Mouse (Mus musculus): ENCODE measurements around the gene Tex33. TPM values are rescaled to one million over a fixed set of nuclear protein-coding genes. Genes with fewer than 3 reads are reported as not detected.

Gene Tex33
- polyA plus RNA-seq, 1 experiment from 2014 or later, result not detected

DNA sequence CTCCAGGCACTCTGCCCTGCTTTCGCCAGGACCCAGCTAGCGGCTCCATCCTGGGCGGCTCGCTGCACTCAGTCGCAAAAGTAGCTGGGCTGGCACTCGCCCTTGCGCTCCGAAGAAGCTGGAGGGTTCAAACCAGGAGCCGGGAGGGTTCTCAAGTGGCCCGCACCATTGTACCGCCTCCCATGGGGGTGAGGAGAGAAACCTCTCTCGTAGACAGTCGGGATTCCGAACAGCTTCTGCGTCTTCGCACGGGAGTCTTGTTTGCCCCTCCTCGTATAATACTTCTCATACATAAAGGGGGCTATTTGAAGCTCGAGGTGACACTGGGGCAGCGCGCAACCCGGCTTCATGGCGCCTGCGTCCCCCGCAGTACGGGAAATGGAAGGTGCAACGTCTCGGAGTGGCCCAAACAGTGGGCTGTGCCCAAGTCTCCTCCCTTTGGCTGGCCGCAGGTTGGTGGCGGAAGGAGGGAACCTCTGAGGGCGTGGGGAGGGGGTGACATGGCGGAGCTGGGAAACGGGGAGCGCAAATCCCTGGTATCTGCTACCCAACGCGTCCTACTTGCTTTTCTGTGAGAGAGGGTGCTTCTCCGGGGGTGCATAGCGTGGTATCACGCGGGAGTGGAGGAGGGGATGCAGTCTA lies 10.7 kb upstream of the Tex33 start, which contains the start of gene Mpst:
Gene Mpst (plus strand): TSS at position 124 of the 642 bp plus-strand sequence.
- WGBS, result under 1% methylated on average over 40 of the region's 40 CpGs
- peak within 1 kb of the TSS; percentile 63 for H3K4me2 ChIP-seq (ENCODE audit: low read depth, low read length)
- H3K9me3 ChIP-seq (replicated peaks; ENCODE audit: control insufficient read depth, low read length), result no peaks in the 10 kb centered on the region
- peak; percentile 81 for ATAC-seq (replicated peaks; ENCODE audit: extremely low read depth, insufficient read depth, low FRiP score)
- H3K36me3 ChIP-seq (ENCODE audit: control insufficient read depth, insufficient read depth), result no peaks in the 10 kb centered on the region
- peaks cover 26% of the 10 kb centered on the region for H3K27me3 ChIP-seq (ENCODE audit: control insufficient read depth, insufficient read depth, low read length)
- peak within 1 kb of the TSS; percentile 67 for H3K4me3 ChIP-seq (ENCODE audit: low read length)
- peaks cover 42% of the 10 kb centered on the region for H3K4me1 ChIP-seq (ENCODE audit: control insufficient read depth, insufficient read depth, low read length)
- H3K9ac ChIP-seq (ENCODE audit: low read length), result peak within 1 kb of the TSS; percentile 88
- H3K27ac ChIP-seq (ENCODE audit: low read length), result peak within 1 kb of the TSS; percentile 87

DNA sequence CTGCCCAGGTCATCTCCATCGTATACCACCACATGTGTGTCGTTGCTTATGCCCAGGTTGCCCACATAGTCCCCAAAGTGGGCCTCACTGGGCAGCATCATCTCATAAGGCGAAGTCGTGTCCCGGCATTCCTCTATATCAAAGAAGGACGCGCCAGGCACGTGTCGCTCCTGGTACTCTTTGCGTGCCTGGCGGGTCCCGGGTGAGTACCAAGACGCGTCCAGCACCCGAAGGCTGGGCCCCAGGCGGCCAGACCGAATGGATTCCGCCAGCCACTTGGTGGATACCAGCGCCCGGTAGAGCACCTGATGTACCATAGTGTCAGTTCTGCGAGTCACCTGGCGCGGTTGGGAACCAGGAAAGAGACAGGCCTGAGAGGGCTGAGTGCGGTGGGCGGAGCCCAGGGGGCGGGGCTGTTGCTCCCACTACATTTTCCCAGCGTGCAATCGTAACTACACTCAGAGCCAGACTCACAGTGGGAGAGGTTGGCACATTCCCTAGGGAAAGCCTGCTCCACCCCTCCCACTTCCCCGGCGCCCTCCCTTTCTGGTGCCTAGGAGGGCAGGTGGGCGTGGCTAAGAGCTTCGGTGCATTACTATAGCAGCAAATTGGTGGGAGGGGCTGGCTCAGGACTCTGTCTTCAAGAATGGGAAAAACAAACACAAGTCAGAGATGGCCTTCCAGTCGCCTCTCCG lies 10.0 kb upstream of the Tex33 start, which contains the start of gene Tst:
Gene Tst (minus strand): TSS at position 391 of the 695 bp plus-strand sequence.
- peaks cover 42% of the 10 kb centered on the region for H3K4me1 ChIP-seq (ENCODE audit: control insufficient read depth, insufficient read depth, low read length)
- peak; percentile 70 for ATAC-seq (replicated peaks; ENCODE audit: extremely low read depth, insufficient read depth, low FRiP score)
- 2% methylated on average over 34 of the region's 34 CpGs for WGBS

DNA sequence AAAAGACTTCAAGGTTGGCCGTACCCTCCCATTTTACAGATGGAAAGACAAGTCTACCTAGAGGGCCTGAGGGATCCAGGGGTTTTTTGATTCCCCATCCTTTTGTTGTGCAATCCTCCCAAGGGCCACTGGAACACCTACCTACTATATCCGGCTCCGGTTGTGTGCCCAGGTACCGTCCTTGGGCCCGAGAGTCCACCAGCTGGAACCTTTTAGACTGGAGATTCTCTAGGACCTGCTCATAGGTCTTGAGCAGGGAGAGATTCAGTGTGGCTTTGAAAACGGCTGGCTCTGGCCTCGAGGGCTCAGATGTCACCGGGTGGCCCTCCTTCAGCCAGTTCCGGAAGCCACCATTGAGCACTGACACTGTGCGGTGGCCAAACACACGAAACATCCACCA lies 9.4 kb upstream of the Tex33 start:
- H3K27me3 ChIP-seq (ENCODE audit: control insufficient read depth, insufficient read depth, low read length), result peaks cover 13% of the 10 kb centered on the region
- no peaks in the 10 kb centered on the region for H3K9me3 ChIP-seq (replicated peaks; ENCODE audit: control insufficient read depth, low read length)
- no peaks in the 10 kb centered on the region for H3K36me3 ChIP-seq (ENCODE audit: control insufficient read depth, insufficient read depth)
- peak overlapping the region; percentile 87 for H3K27ac ChIP-seq (ENCODE audit: low read length)
- WGBS, result 54% methylated on average over 11 of the region's 11 CpGs
- H3K9ac ChIP-seq (ENCODE audit: low read length), result peak overlapping the region; percentile 88
- peak overlapping the region; percentile 67 for H3K4me3 ChIP-seq (ENCODE audit: low read length)
- peak overlapping the region; percentile 63 for H3K4me2 ChIP-seq (ENCODE audit: low read depth, low read length)
- ATAC-seq (replicated peaks; ENCODE audit: extremely low read depth, insufficient read depth, low FRiP score), result no peak
- H3K4me1 ChIP-seq (ENCODE audit: control insufficient read depth, insufficient read depth, low read length), result peaks cover 40% of the 10 kb centered on the region

More for the DNA sequence above, 10.0 kb upstream of the Tex33 start, which contains the start of gene Tst:
- Histone ChIP-seq H3K36me3 (ENCODE audit: control insufficient read depth, insufficient read depth) (no peaks in the 10 kb centered on the region), H3K27ac (ENCODE audit: low read length) (peak within 1 kb of the TSS; percentile 87), H3K27me3 (ENCODE audit: control insufficient read depth, insufficient read depth, low read length) (peaks cover 19% of the 10 kb centered on the region), H3K4me3 (ENCODE audit: low read length) (peak within 1 kb of the TSS; percentile 67), H3K9me3 (replicated peaks; ENCODE audit: control insufficient read depth, low read length) (no peaks in the 10 kb centered on the region), H3K9ac (ENCODE audit: low read length) (peak within 1 kb of the TSS; percentile 88), H3K4me2 (ENCODE audit: low read depth, low read length) (peak within 1 kb of the TSS; percentile 63)

DNA sequence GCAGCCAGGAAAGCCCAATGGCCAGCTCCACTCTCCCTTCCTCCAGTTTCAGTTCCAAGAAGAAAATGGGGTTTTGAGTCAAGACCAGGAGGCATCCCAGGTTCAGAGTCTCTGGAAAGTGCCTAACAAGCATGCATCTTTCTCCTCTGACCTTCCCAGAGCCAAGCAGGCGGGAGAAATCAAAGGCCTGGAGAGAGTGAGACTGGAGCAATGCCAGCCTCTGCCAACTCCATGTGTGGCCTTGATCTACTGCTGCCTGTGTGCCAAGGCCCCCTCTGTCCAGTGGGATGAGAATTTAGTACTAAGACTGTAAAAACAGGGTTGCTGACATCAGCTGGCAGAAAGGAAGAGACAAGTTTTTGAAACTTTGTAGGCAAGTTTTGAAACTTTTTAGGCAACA lies 8.2 kb upstream of the Tex33 start:
- peak overlapping the region; percentile 16 for H3K4me3 ChIP-seq (ENCODE audit: low read length)
- H3K4me2 ChIP-seq (ENCODE audit: low read depth, low read length), result peak overlapping the region; percentile 63
- H3K4me1 ChIP-seq (ENCODE audit: control insufficient read depth, insufficient read depth, low read length), result peaks cover 36% of the 10 kb centered on the region
- no peak for ATAC-seq (replicated peaks; ENCODE audit: extremely low read depth, insufficient read depth, low FRiP score)
- WGBS, result 40% methylated on average over 1 of the region's 1 CpGs
- H3K27me3 ChIP-seq (ENCODE audit: control insufficient read depth, insufficient read depth, low read length), result peaks cover 5% of the 10 kb centered on the region
- H3K9ac ChIP-seq (ENCODE audit: low read length), result peak overlapping the region; percentile 37
- no peaks in the 10 kb centered on the region for H3K36me3 ChIP-seq (ENCODE audit: control insufficient read depth, insufficient read depth)
- H3K9me3 ChIP-seq (replicated peaks; ENCODE audit: control insufficient read depth, low read length), result no peaks in the 10 kb centered on the region
- H3K27ac ChIP-seq (ENCODE audit: low read length), result peak overlapping the region; percentile 84

GRCm38 (mm10) chr15:78403301-78403741 lies 7.6 kb upstream of the Tex33 start:
- Histone ChIP-seq H3K27ac (ENCODE audit: low read length) (peak overlapping the region; percentile 84), H3K4me2 (ENCODE audit: low read depth, low read length) (peak overlapping the region; percentile 63), H3K9me3 (replicated peaks; ENCODE audit: control insufficient read depth, low read length) (no peaks in the 10 kb centered on the region), H3K36me3 (ENCODE audit: control insufficient read depth, insufficient read depth) (no peaks in the 10 kb centered on the region), H3K4me1 (ENCODE audit: control insufficient read depth, insufficient read depth, low read length) (peaks cover 36% of the 10 kb centered on the region), H3K27me3 (ENCODE audit: control insufficient read depth, insufficient read depth, low read length) (no peaks in the 10 kb centered on the region), H3K9ac (ENCODE audit: low read length) (peak overlapping the region; percentile 37), H3K4me3 (ENCODE audit: low read length) (peak overlapping the region; percentile 16)
- WGBS, result 43% methylated on average over 3 of the region's 3 CpGs
- no peak for ATAC-seq (replicated peaks; ENCODE audit: extremely low read depth, insufficient read depth, low FRiP score)

GRCm38 (mm10) chr15:78402423-78402822 lies 6.7 kb upstream of the Tex33 start:
- Histone ChIP-seq H3K9me3 (replicated peaks; ENCODE audit: control insufficient read depth, low read length) (no peaks in the 10 kb centered on the region), H3K4me1 (ENCODE audit: control insufficient read depth, insufficient read depth, low read length) (peaks cover 36% of the 10 kb centered on the region), H3K4me2 (ENCODE audit: low read depth, low read length) (peak overlapping the region; percentile 63; the same call in 1 of the 2 replicates), H3K27me3 (ENCODE audit: control insufficient read depth, insufficient read depth, low read length) (no peaks in the 10 kb centered on the region), H3K27ac (ENCODE audit: low read length) (peak overlapping the region; percentile 84), H3K36me3 (ENCODE audit: control insufficient read depth, insufficient read depth) (no peaks in the 10 kb centered on the region), H3K9ac (ENCODE audit: low read length) (0 out of 2 replicates have a peak overlapping the region, but pooled peaks have one; percentile 23), H3K4me3 (ENCODE audit: low read length) (no peak overlapping the region)
- no peak for ATAC-seq (replicated peaks; ENCODE audit: extremely low read depth, insufficient read depth, low FRiP score)
- 47% methylated on average over 7 of the region's 7 CpGs for WGBS

DNA sequence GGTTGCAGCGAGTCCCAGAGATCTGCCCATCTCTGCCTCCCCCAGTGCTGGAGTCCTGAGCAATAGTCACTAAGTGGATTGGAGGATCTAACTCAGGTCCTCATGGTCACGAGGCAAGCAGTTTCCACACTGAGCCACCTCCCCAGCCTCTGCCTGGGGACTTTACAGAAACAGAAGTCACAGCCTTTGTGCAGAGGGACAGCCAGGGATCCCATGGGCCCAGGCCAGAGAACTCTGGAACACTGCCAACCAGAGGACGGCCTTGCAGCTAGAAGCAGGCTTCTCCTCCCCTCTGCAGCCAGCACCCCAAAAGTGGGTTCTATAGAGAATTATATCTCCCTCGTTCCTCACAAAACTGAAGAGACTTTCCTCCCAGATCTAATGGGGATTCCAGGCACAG lies 6.2 kb upstream of the Tex33 start:
- Histone ChIP-seq H3K36me3 (ENCODE audit: control insufficient read depth, insufficient read depth) (no peaks in the 10 kb centered on the region), H3K27ac (ENCODE audit: low read length) (peak overlapping the region; percentile 84), H3K9me3 (replicated peaks; ENCODE audit: control insufficient read depth, low read length) (no peaks in the 10 kb centered on the region), H3K4me1 (ENCODE audit: control insufficient read depth, insufficient read depth, low read length) (peaks cover 32% of the 10 kb centered on the region), H3K4me2 (ENCODE audit: low read depth, low read length) (no peak overlapping the region), H3K4me3 (ENCODE audit: low read length) (no peak overlapping the region), H3K9ac (ENCODE audit: low read length) (peak overlapping the region; percentile 8; the same call in 1 of the 2 replicates), H3K27me3 (ENCODE audit: control insufficient read depth, insufficient read depth, low read length) (no peaks in the 10 kb centered on the region)
- WGBS, result 28% methylated on average over 4 of the region's 4 CpGs
- peak; percentile 24; the same call in 1 of the 2 replicates for ATAC-seq (replicated peaks; ENCODE audit: extremely low read depth, insufficient read depth, low FRiP score)

DNA sequence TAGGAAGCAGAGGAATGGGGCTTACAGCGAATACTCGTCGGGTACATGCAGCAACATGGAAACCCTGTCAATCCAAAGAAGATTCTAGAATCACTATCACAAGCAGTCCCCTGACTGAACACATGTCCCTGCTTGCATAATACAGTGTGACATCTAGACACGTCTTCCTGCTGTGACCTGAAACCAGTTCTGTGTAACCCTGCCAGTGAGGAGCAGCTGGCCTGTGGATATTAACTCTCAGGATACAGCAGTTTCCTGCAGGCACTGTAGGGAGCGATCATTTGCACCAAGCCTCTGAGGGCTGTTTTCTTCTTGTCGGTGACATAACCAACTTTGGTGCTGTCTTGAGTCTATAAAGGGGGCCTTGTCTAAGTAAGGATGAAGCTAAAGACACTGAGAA lies 5.6 kb upstream of the Tex33 start:
- H3K4me1 ChIP-seq (ENCODE audit: control insufficient read depth, insufficient read depth, low read length), result peaks cover 32% of the 10 kb centered on the region
- H3K27ac ChIP-seq (ENCODE audit: low read length), result peak overlapping the region; percentile 84
- no peak for ATAC-seq (replicated peaks; ENCODE audit: extremely low read depth, insufficient read depth, low FRiP score)
- H3K4me2 ChIP-seq (ENCODE audit: low read depth, low read length), result no peak overlapping the region
- WGBS, result 70% methylated on average over 6 of the region's 6 CpGs
- H3K9me3 ChIP-seq (replicated peaks; ENCODE audit: control insufficient read depth, low read length), result no peaks in the 10 kb centered on the region
- H3K4me3 ChIP-seq (ENCODE audit: low read length), result no peak overlapping the region
- H3K9ac ChIP-seq (ENCODE audit: low read length), result peak overlapping the region; percentile 8; the same call in 1 of the 2 replicates
- H3K27me3 ChIP-seq (ENCODE audit: control insufficient read depth, insufficient read depth, low read length), result no peaks in the 10 kb centered on the region
- no peaks in the 10 kb centered on the region for H3K36me3 ChIP-seq (ENCODE audit: control insufficient read depth, insufficient read depth)

DNA sequence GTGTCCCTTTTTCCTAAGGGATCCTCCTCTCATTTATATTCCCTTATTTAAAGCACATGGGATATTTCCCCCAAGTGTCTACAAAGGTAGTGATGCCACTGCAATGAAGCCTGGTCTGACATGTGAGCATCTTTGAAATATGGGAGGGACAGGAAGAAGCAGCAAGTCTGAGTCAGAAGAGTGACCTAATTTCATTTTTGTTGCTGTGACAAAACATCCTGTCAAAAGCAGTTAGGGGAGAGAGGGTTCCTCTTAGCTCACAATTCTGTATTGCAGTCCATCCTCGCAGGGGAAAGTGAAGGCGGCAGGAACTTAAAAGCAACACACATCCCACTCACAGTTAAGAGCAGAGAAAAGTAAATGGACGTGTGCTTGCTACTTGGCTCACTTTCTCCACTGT lies 4.9 kb downstream of the Tex33 start:
- Histone ChIP-seq H3K9ac (ENCODE audit: low read length) (no peak overlapping the region), H3K4me3 (ENCODE audit: low read length) (no peak overlapping the region), H3K36me3 (ENCODE audit: control insufficient read depth, insufficient read depth) (no peaks in the 10 kb centered on the region), H3K27ac (ENCODE audit: low read length) (no peak overlapping the region), H3K4me1 (ENCODE audit: control insufficient read depth, insufficient read depth, low read length) (no peaks in the 10 kb centered on the region), H3K9me3 (replicated peaks; ENCODE audit: control insufficient read depth, low read length) (no peaks in the 10 kb centered on the region), H3K4me2 (ENCODE audit: low read depth, low read length) (no peak overlapping the region), H3K27me3 (ENCODE audit: control insufficient read depth, insufficient read depth, low read length) (no peaks in the 10 kb centered on the region)
- WGBS, result 68% methylated on average over 3 of the region's 3 CpGs
- ATAC-seq (replicated peaks; ENCODE audit: extremely low read depth, insufficient read depth, low FRiP score), result no peak
